Mouse (Mus musculus) small intestine, adult 2 months (tissue): ENCODE measurements around the gene Pla2g2c.

Source experiments
- CTCF ChIP-seq: fragments of 200-500 bp; IDR thresholded peaks from 2 replicates; pipeline ENCODE4 v1.5.1; 2012; ENCODE audit warnings: low read depth, mild to moderate bottlenecking, control low read depth, inconsistent platforms, low read length, moderate library complexity, mixed read lengths; ENCODE audit not compliant: insufficient replicate concordance, insufficient read length; ENCODE audit errors: extremely low read depth
- POLR2A ChIP-seq: fragments of 200-500 bp; IDR thresholded peaks from 2 replicates; pipeline ENCODE4 v1.6.1; 2012; ENCODE audit warnings: low read depth, mild to moderate bottlenecking, control low read depth, inconsistent platforms, low read length, moderate library complexity

GRCm38 (mm10) chr4:138698296-138698695 lies 26.3 kb upstream of the Pla2g2c start:
- TF ChIP-seq POLR2A (no peak), CTCF (no peak)
